Mouse (Mus musculus) A20 (cell line): ENCODE measurements around the gene Fam76a.

Experiments
- DNase-seq: peaks from one replicate; pipeline ENCODE4 v3.0.0-alpha.2; 2011; ENCODE audit warnings: low read depth, low spot score

The Fam76a gene

DNA sequence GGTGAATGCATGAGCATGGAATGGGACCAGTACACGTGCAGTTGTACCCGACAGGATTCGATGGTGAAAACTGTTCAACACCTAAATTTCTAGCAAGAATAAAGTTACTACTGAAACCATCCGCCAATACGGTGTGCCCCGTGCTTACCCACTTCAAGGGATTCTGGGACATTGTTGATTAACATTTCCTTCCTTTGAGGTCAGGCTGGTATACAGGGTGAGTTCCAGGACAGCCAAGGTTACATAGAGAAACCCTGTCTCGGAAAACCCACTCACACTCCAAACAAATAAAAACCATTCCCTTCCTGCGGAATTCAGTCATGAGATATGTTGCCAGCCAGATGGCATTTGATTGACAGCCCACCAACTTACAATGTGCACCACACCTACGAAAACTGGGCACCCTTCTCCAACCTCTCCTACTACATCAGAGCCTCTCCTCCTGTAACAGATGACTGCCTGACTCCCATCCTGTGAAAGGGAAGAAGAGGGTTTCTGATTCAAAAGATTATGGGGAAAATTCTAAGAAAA lies 37.4 kb downstream of the Fam76a start:
- DNase-seq = no peak

DNA sequence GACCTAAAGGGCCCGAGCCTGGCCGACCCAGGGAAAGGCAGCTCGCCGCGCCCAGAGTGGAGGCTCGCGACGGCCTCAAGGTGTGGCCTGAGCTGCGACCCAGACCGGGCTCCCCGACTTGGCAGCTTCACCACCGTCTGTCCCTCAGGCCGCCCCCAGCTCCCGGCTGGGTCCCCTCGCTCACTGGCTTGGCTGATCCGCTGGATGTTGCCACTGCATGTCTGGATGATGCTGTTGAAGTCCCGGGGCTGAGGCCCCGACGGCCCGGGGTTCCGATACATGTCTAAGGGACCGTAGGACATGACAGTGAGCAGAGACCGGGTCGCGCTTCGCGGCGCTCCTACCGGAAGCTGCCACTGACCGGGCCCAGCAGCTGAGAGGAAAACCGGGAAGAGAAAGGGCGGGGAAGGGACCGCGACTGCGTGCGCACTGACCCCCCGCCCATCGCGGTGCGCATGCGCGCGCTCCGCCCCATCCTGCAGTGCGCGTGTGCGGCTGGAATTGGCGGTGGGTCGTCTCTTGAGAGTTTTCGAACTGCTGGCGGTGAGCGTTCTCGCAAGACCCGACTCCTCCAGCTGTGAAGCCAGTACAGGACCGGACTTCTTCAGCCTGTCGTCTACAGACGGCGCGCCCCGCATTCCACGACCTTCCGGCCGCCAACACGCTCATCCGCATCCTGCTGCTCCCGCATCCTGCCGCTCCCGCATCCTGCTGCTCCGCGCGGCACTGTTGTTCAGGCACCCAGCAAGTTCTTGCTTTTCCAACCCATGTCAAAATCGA lies 38.1 kb downstream of the Fam76a start, which contains the start of gene Stx12:
Gene Stx12 (minus strand): TSS at position 446 of the 780 bp plus-strand sequence.
- peak; percentile 91 for DNase-seq

GRCm38 (mm10) chr4:132883561-132884063 lies 38.7 kb downstream of the Fam76a start:
- DNase-seq = peak; percentile 69

- DNase-seq = no peak
Measured at GRCm38 (mm10) chr4:132874363-132875097, 47.8 kb downstream of the Fam76a start.

GRCm38 (mm10) chr4:132873481-132874362 lies 48.6 kb downstream of the Fam76a start:
- no peak for DNase-seq

DNA sequence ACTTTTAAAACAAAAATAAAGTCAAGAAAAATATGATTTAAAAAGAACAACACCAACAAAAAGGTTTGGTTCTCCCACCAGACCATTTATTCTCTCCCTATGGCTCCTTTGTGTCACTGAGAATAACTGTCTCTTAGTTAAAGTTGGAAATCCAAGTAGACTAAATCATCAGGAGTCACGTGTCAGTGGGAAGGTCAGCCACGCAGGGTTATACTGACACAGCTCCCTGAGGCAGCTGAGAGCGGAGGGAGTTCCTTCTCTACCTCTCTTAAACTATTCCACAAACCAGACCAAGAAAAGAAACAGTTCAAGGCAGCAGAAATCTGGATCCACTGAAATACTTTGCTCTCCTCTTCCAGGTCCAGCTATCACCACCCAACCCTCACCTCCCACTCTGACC lies 51.2 kb downstream of the Fam76a start:
- DNase-seq = no peak

DNA sequence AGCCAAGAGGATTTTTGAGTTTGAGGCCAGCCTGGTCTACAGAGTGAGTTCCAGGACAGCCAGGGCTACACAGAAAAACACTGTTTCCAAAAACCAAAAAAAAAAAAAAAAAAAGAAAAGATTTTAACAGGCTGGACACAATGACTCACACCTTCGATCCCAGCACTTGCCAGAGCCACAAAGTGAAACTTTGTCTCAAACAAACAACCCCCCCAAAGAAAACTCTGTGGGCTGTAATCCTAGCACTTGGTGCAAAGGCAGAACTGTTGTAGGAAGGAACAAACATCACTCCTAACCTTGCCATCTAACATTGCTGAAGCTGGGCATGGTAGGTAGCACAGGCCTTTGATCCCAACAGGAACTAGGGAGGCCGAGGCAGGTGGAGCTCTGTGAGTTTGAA lies 57.5 kb downstream of the Fam76a start:
- DNase-seq = no peak

- DNase-seq = no peak
Measured at GRCm38 (mm10) chr4:132863012-132863411, 59.3 kb downstream of the Fam76a start.

DNA sequence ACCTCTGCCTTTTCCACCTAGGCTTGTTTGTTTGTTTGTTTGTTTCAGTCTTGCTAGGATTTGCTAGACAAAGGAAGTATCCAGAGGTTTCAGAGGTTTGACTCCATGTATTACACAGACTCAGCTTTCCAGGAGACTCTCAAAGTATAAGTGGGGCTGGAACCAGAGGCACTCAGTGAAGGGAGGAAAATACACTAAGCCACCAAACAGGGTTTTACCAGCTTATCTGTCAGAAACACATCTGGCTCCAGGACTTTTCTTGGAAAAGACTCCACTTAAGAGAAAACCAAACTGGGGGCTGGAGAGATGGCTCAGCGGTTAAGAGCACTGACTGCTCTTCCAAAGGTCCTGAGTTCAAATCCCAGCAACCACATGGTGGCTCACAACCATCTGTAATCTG lies 61.5 kb downstream of the Fam76a start:
- DNase-seq = no peak
